Mouse (Mus musculus) left cerebral cortex, postnatal 10 days (tissue): ENCODE measurements at regions not wholly inside any gene's neighbourhood (a gene's known extent, or its start where the extent isn't known, plus 50 kb on each side); places are given as distances from the start of the nearest gene placed in this dataset.
"Not testable (repeated sequence)": the region's sequence is repeated elsewhere in the genome, so short reads cannot be mapped to it uniquely, and the experiment has no call there.

Experiments
- DNase-seq, 2 experiments: peaks; one replicate each; pipeline ENCODE4 v3.0.0; 2021 to 2022; ENCODE audit warnings: low spot score in 2 of 2, mixed read lengths in 1 of 2; ENCODE audit errors: extremely low spot score in 1 of 2
- intact Hi-C: fragments of 180-260 bp; cut with DNase I; formaldehyde crosslinking; loops from one replicate; pipeline ENCODE4 v1.15.1; 2025

GRCm38 (mm10) chr19:49115484-49115883 lies 909.7 kb downstream of the Sorcs3 start:
- intact Hi-C loops: no loop called here
- DNase-seq: no peak

DNA sequence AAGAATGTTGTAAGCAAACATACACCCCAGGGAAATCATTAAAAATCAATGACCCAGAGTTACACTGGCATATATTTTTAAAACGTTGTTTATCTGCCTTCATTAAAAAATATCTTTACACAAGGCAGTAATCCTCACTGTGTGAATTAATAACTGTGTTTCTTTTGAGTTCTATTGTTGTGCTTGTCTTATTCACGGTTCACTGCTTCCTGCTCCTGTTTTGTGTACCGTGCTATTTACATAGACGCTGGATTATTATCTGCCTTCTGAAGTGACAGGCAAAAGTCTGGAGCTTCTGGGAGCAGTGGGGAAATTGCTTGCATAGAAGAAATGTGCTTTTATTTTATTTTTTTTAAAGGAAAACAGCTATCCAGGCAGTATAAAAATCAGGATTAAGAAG lies 925.8 kb downstream of the Sorcs3 start:
- intact Hi-C loops: no loop called here
- DNase-seq: no peak

DNA sequence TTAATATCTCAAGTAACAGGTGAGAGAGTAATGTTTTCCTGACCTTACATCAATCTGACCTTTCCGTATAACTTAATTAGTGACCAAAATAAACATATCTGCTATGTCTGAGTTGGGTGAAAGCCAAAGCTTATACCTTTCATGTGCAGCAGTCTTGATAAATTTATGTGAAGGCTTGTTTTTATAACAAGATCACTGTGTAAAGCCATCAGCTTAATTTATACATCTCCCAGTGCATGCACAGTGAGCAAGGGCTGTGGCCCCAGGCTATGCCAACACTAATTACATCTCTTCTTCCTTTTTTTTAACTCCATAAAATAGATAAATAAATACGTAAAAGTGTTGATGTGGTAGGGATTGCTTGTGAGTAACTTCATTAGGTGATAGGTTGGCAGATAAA lies 966.3 kb downstream of the Sorcs3 start:
- DNase-seq: no peak
- intact Hi-C loops: no loop called here

- DNase-seq: no peak
- intact Hi-C loops: no loop called here
Measured at GRCm38 (mm10) chr19:49207971-49208370, 1002.1 kb downstream of the Sorcs3 start.

- intact Hi-C loops: no loop called here
- no peak for DNase-seq
Measured at GRCm38 (mm10) chr19:49242601-49243000, 1036.8 kb downstream of the Sorcs3 start.

- intact Hi-C loops: no loop called here
- no peak for DNase-seq
Measured at GRCm38 (mm10) chr19:49245114-49245714, 1039.4 kb downstream of the Sorcs3 start.

DNA sequence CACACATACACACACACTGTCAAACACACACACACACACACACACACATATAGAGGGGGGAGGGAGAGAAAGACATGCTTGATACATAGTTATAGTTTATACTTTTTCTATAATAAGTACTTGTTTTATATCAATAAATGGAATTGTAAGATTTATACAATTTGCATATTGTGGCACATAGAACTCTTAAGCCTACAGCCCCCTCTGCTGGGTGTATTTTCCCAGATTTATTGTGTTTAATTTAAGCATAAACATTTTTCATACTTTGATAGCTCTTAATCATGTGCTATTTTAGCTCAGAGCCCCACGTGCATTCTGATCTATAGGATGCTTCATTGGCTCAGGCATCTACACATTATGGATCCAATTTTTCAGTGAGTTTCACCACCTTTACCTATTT lies 1058.8 kb downstream of the Sorcs3 start:
- intact Hi-C loops: loop anchor here (5.0 to 10.0 kb wide), 3 partner anchors 850 to 1120 kb away; partner anchors contain the start of gene Sorcs3
- DNase-seq: peak in 1 of 2 experiments; percentile 15

DNA sequence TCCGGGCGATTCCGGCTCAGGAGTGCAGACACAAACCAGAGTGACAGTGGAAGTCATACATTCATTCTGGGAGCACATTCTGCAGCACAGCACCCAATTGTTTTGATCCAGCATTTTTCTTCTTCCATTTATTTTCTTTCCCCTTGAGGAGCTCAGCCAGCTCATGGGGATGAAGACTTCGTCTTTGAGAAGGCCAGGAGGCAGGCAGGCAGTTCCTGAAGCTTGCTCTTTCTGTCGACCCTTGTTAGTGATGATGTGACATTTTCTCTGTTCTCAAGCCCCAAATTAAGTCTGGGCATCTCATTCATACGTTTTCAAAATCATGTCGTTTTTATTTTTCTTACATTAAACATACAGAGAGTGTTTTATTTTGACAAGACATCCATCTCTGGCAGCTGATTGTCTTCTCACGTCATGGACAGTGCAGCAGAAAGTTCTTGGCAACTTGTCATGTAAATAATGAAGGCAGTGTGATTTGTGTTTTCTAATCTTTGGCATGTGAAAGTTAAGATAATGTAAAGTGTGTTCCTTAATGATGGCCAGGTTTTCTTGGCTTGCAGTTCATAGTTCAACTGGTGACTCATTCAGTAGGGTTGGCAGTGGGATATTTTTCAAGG lies 1062.1 kb downstream of the Sorcs3 start:
- intact Hi-C loops: loop anchor here (10.0 kb wide), 2 partner anchors 853 to 1123 kb away; no protein-coding TSS in a partner anchor
- DNase-seq: no peak

DNA sequence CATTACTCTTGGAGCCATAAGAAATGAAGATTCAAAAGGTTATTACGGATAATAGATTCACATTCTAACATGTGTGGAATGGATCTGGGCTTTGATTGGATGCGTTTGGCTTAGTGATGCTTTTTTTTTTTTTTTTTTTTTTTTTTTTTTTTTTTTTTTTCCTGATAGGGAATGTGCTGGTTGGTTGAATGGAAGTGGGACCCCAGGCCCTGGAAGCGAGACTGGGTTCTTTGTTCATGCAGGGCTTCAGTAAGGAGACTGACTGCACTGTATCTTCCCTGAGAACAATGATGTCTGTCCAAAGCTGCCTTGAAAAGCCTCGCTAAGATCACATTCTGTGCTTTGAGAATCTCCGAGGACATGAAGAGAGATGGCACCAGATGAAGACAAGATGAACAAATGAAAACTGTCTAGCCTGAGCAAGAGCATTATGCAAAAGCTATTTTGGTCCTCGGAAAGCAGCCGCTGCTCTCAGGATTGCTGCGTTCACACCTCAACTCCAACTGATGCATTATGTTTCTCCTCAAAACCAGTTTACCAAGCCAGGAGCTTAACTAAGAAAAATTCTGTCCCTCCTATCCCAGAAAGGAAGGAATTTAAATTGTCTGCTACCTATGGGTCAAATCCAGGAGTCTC lies 1076.9 kb downstream of the Sorcs3 start:
- no peak for DNase-seq
- intact Hi-C loops: no loop called here

- intact Hi-C loops: no loop called here
- no peak for DNase-seq
Measured at GRCm38 (mm10) chr19:49294980-49295379, 1089.2 kb downstream of the Sorcs3 start.

- intact Hi-C loops: no loop called here
Measured at GRCm38 (mm10) chr19:49299351-49300271, 1093.8 kb downstream of the Sorcs3 start.

GRCm38 (mm10) chr19:49301364-49302091 lies 1095.7 kb downstream of the Sorcs3 start:
- intact Hi-C loops: no loop called here
- no peak for DNase-seq

More at GRCm38 (mm10) chr19:49299351-49300271, 1093.8 kb downstream of the Sorcs3 start:
- peak in 1 of 2 experiments; percentile 57 for DNase-seq

GRCm38 (mm10) chr19:49305804-49306203 lies 1100.0 kb downstream of the Sorcs3 start:
- no peak for DNase-seq
- intact Hi-C loops: no loop called here

GRCm38 (mm10) chr19:49314229-49314628 lies 1108.4 kb downstream of the Sorcs3 start:
- intact Hi-C loops: no loop called here
- no peak for DNase-seq

DNA sequence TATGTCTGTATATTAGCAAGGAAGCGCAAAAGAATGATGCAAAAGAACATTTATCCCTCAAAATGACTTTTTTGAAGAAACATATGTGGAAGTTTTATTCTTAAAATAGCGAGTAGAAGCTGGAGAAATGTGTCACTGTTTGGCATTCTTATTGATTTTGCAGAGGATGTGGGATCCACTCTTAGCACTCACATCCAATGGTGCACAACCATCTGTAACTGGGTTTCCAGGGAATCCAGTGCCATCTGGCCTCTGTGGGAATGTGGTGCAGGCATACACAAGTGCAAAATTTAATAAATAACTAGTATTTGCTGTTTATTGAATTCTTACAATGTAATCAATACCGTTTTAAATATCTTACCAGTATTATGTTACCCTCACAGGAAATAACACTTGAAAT lies 1153.8 kb downstream of the Sorcs3 start:
- DNase-seq: peak in 1 of 2 experiments; percentile 17
- intact Hi-C loops: no loop called here

DNA sequence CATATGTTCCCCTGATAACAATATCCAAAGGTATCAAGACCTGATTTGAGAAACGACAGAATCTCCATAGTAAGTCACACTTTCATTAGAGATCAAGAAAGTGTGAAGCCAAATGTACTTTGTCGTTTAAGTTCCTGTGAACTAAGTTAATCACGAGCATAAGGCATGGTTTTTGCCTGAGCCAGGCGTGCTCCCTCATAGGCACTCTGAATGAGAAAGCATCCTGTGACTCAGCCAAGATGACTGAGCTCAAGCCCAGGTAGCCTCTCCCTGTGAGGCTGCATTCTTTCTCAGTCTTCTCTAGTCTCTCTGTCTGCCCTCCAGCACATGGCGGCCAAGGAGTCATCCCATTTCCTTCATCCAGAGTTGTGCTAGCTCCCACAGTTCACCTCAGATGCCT lies 1154.9 kb downstream of the Sorcs3 start:
- intact Hi-C loops: no loop called here
- DNase-seq: no peak

DNA sequence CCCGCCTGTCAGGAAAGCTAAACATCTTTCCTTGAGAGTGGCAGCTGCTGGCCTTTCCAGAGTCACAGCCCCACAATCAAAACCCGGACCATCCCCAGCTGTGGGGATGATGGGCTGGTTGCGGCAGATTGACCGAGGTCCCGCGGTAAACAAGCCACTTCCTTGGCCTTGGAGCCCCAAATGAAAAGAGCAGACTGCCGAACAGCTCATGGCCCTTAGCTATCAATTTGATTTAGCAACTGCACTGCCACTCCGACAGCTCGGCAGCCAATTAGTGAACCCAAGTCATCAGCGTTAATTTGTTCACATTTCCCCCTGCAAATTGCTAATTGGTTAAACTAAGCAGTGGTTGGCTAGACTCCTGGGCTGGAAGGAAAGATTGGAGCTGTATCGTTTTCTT lies 1155.3 kb downstream of the Sorcs3 start:
- intact Hi-C loops, DNase-seq: not testable (repeated sequence)

GRCm38 (mm10) chr19:49372921-49373320 lies 1167.1 kb downstream of the Sorcs3 start:
- intact Hi-C loops: no loop called here
- no peak for DNase-seq

DNA sequence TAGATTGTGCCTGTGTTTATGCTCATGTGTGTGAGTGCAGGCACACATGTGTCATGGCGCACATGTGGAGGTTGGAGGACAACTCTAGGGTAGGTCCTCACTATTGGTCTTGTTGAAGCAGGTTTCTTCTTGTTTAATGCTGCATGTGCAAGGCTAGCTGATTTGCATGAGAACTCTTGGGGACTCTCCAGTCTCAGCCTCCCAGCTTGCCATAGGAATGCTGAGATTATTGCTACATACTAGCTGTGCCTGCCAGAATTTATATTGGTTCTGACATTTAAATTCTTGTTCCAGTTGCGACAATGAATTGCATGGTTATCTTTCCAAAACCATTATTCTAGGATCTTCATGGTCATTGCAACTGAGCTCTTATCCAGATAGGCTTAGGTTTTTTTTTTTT lies 1168.5 kb downstream of the Sorcs3 start:
- intact Hi-C loops: no loop called here
- DNase-seq: no peak
